Comparison of ENCODE assay signal across 9 mouse cellular contexts in genomic region chr7:67961567-67962267, GRCm38 (mm10). TPM values are rescaled to one million over a fixed set of nuclear protein-coding genes. Genes with fewer than 3 reads are reported as not detected.
DNase-seq lines count a peak whose midpoint lies in the region; ATAC-seq and TF ChIP-seq lines count a peak whose summit lies in the region.
"Had no signal": no experiment of that assay in that cellular context is flagged by ENCODE, and none has a peak within 500 bp of the region (broad histone marks: within the 10 kb centered on the region; RNA-seq: fewer than 3 reads in every experiment).

No protein-coding gene starts in this region.

- no peak for TF ChIP-seq EP300 in heart, postnatal 0 days (IDR thresholded peaks at IDR 0.05; ENCODE audit: low read depth)

- WGBS in forebrain, embryonic 14.5 days, result 12% methylated on average over 14 of the region's 14 CpGs
- 9% methylated on average over 14 of the region's 14 CpGs for WGBS in heart, postnatal 0 days
- WGBS in liver, embryonic 16.5 days (ENCODE audit: insufficient replicate concordance), result 12% methylated on average over 14 of the region's 14 CpGs
- 15% methylated on average over 14 of the region's 14 CpGs for WGBS in neural tube, embryonic 12.5 days

- no peak overlapping the region for H3K27ac ChIP-seq in forebrain, embryonic 14.5 days (ENCODE audit: low read depth, low read length)
- no peak overlapping the region for H3K27ac ChIP-seq in heart, postnatal 0 days (ENCODE audit: low read depth)
- H3K27ac ChIP-seq in liver, embryonic 16.5 days (ENCODE audit: low read length), result no peak overlapping the region
- H3K27ac ChIP-seq in neural tube, embryonic 12.5 days, result no peak overlapping the region

- TF ChIP-seq CTCF in E14TG2a.4 (conservative IDR thresholded peaks at IDR 0.05; ENCODE audit: low read length), result peak; percentile 68
- peak; percentile 96 for TF ChIP-seq CTCF in heart, postnatal 0 days (IDR thresholded peaks at IDR 0.05; ENCODE audit: low read depth)

- H3K9ac ChIP-seq in forebrain, embryonic 14.5 days (ENCODE audit: low read length), result no peak overlapping the region
- H3K9ac ChIP-seq in heart, postnatal 0 days (replicated peaks; ENCODE audit: low read depth, low read length), result no peak overlapping the region
- H3K9ac ChIP-seq in liver, embryonic 16.5 days (ENCODE audit: low read depth, low read length), result no peak overlapping the region
- H3K9ac ChIP-seq in neural tube, embryonic 12.5 days, result no peak overlapping the region

- H3K4me2 ChIP-seq in forebrain, embryonic 14.5 days (ENCODE audit: low read length), result no peak overlapping the region
- peak overlapping the region; percentile 42 for H3K4me2 ChIP-seq in heart, postnatal 0 days (ENCODE audit: low read depth, low read length)
- H3K4me2 ChIP-seq in liver, embryonic 16.5 days (ENCODE audit: low read depth, low read length), result no peak overlapping the region
- H3K4me2 ChIP-seq in neural tube, embryonic 12.5 days (replicated peaks), result no peak overlapping the region

- H3K27me3 ChIP-seq in E14TG2a.4 (ENCODE audit: insufficient read depth, low read length), result peaks cover 6% of the 10 kb centered on the region; the same call in 1 of the 2 replicates
- H3K27me3 ChIP-seq in forebrain, embryonic 14.5 days (replicated peaks; ENCODE audit: control insufficient read depth, insufficient read depth, low read length), result no peaks in the 10 kb centered on the region
- no peaks in the 10 kb centered on the region for H3K27me3 ChIP-seq in heart, postnatal 0 days (ENCODE audit: control insufficient read depth, insufficient read depth, low read length)
- H3K27me3 ChIP-seq in liver, embryonic 16.5 days (ENCODE audit: control insufficient read depth, insufficient read depth, low read depth, low read length), result peaks cover 4% of the 10 kb centered on the region
- no peaks in the 10 kb centered on the region for H3K27me3 ChIP-seq in neural tube, embryonic 12.5 days (replicated peaks)

- H3K4me3 ChIP-seq in E14TG2a.4 (replicated peaks; ENCODE audit: low read length), result no peak overlapping the region
- H3K4me3 ChIP-seq in forebrain, embryonic 14.5 days (ENCODE audit: low read depth, low read length), result no peak overlapping the region
- no peak overlapping the region for H3K4me3 ChIP-seq in heart, postnatal 0 days (ENCODE audit: low read depth, low read length)
- no peak overlapping the region for H3K4me3 ChIP-seq in liver, embryonic 16.5 days (ENCODE audit: low read depth, low read length)
- H3K4me3 ChIP-seq in neural tube, embryonic 12.5 days, result no peak overlapping the region
- H3K4me3 ChIP-seq: erythroblast, embryonic 14.5 days had no signal

- peaks cover 36% of the 10 kb centered on the region for H3K4me1 ChIP-seq in E14TG2a.4 (replicated peaks; ENCODE audit: low read depth, low read length)
- peaks cover 13% of the 10 kb centered on the region; the same call in 1 of the 2 replicates for H3K4me1 ChIP-seq in forebrain, embryonic 14.5 days (ENCODE audit: control insufficient read depth, insufficient read depth, low read length)
- H3K4me1 ChIP-seq in heart, postnatal 0 days (ENCODE audit: control insufficient read depth, insufficient read depth), result peaks cover 30% of the 10 kb centered on the region
- H3K4me1 ChIP-seq in liver, embryonic 16.5 days (ENCODE audit: control insufficient read depth, low read depth, low read length), result peaks cover 12% of the 10 kb centered on the region
- H3K4me1 ChIP-seq in neural tube, embryonic 12.5 days, result peaks cover 26% of the 10 kb centered on the region

- ATAC-seq in forebrain, embryonic 14.5 days, result peak; percentile 74
- ATAC-seq in heart, postnatal 0 days (ENCODE audit: insufficient read depth, low read depth), result peak; percentile 64; the same call in 1 of the 2 replicates
- ATAC-seq in liver, embryonic 16.5 days (ENCODE audit: low read depth), result peak; percentile 51
- peak; percentile 65; the same call in 1 of the 2 replicates for ATAC-seq in neural tube, embryonic 12.5 days (ENCODE audit: low FRiP score, low read depth)

- peak; percentile 72 for DNase-seq in c-Kit-positive CD71-negative TER-119-negative erythroid progenitor cells, embryonic 14.5 days (ENCODE audit: low read depth)
- DNase-seq in forebrain, embryonic 14.5 days (ENCODE audit: low spot score), result peak; percentile 85
- peak; percentile 74 for DNase-seq in heart, postnatal 0 days (ENCODE audit: low spot score)
- peak; percentile 88 to 90 for DNase-seq in kidney, postnatal 25 days
- peak; percentile 55 to 61 for DNase-seq in thymus, adult 18-20 months

- no peaks in the 10 kb centered on the region for H3K9me3 ChIP-seq in E14TG2a.4 (ENCODE audit: low read length)
- no peaks in the 10 kb centered on the region for H3K9me3 ChIP-seq in forebrain, embryonic 14.5 days (replicated peaks; ENCODE audit: control insufficient read depth, low read length)
- H3K9me3 ChIP-seq in heart, postnatal 0 days (replicated peaks; ENCODE audit: control insufficient read depth, low read length), result no peaks in the 10 kb centered on the region
- no peaks in the 10 kb centered on the region for H3K9me3 ChIP-seq in liver, embryonic 16.5 days (replicated peaks; ENCODE audit: control insufficient read depth, low read length)
- no peaks in the 10 kb centered on the region for H3K9me3 ChIP-seq in neural tube, embryonic 12.5 days

- H3K36me3 ChIP-seq in E14TG2a.4 (ENCODE audit: insufficient read depth, low read length), result no peaks in the 10 kb centered on the region
- no peaks in the 10 kb centered on the region for H3K36me3 ChIP-seq in forebrain, embryonic 14.5 days (ENCODE audit: control insufficient read depth, insufficient read depth, low read length)
- H3K36me3 ChIP-seq in heart, postnatal 0 days (replicated peaks; ENCODE audit: control insufficient read depth, insufficient read depth, low read length), result no peaks in the 10 kb centered on the region
- H3K36me3 ChIP-seq in liver, embryonic 16.5 days (ENCODE audit: control insufficient read depth, insufficient read depth), result no peaks in the 10 kb centered on the region
- H3K36me3 ChIP-seq in neural tube, embryonic 12.5 days, result no peaks in the 10 kb centered on the region

RNA-seq across cellular contexts. Expression of gene Igf1r, which starts 9.1 kb away (rescaled TPM):
- polyA plus RNA-seq in forebrain, embryonic 14.5 days (2014; fragmentation: Nextera tagmentation; extraction: Ambion mirVana), result 16.3 and 19.1 TPM in 2 replicates
- total RNA-seq in heart, postnatal 0 days (2014; rRNA removed; ENCODE audit: low replicate concordance), result 41.3 and 41.8 TPM in 2 replicates
- polyA plus RNA-seq in heart, postnatal 0 days (2015; fragmentation: Nextera tagmentation; extraction: Ambion mirVana), result 8.8 and 9.9 TPM in 2 replicates
- 3.2 and 3.7 TPM in 2 replicates for polyA plus RNA-seq in liver, embryonic 16.5 days (2015; fragmentation: Nextera tagmentation; extraction: Ambion mirVana)
- polyA plus RNA-seq in neural tube, embryonic 12.5 days (2016; fragmentation: Nextera tagmentation; extraction: Ambion mirVana), result 34.7 and 38.7 TPM in 2 replicates
